Mouse (Mus musculus): ENCODE results near the gene Lrrc29. TPM values are rescaled to one million over a fixed set of nuclear protein-coding genes. Genes with fewer than 3 reads are reported as not detected.

The Lrrc29 gene
- polyA plus RNA-seq, 2 experiments, result 1.9 to 3.2 TPM

- no peak for TF ChIP-seq POLR2A (IDR thresholded peaks at IDR 0.05; ENCODE audit: borderline replicate concordance, extremely low read depth, insufficient read depth, insufficient read length)
- Histone ChIP-seq H3K9ac (ENCODE audit: low read depth, low read length, severe bottlenecking) (no peak overlapping the region), H3K4me3 (replicated peaks; ENCODE audit: low read length) (no peak overlapping the region), H3K27me3 (ENCODE audit: control insufficient read depth, insufficient read depth, low read length) (no peaks in the 10 kb centered on the region), H3K27ac (replicated peaks; ENCODE audit: low read depth, low read length) (no peak overlapping the region), H3K36me3 (ENCODE audit: control insufficient read depth, insufficient read depth, low read length) (peaks cover 28% of the 10 kb centered on the region), H3K4me2 (replicated peaks; ENCODE audit: low read depth, low read length, severe bottlenecking) (no peak overlapping the region), H3K9me3 (ENCODE audit: control insufficient read depth, low read length) (no peaks in the 10 kb centered on the region), H3K4me1 (ENCODE audit: control insufficient read depth, insufficient read depth, low read length) (no peaks in the 10 kb centered on the region)
- ATAC-seq (ENCODE audit: low FRiP score, low read depth) (peak; percentile 58), DNase-seq (ENCODE audit: low spot score) (peak; percentile 60)
- WGBS, result 62% methylated on average over 12 of the region's 12 CpGs
Observed at GRCm38 (mm10) chr8:105361751-105362702, 35.9 kb upstream of the Lrrc29 start.

GRCm38 (mm10) chr8:105359646-105360045, 33.6 kb upstream of the Lrrc29 start:
- no peaks in the 10 kb centered on the region for H3K9me3 ChIP-seq (ENCODE audit: control insufficient read depth, low read length)
- no peaks in the 10 kb centered on the region for H3K4me1 ChIP-seq (ENCODE audit: control insufficient read depth, insufficient read depth, low read length)
- peaks cover 42% of the 10 kb centered on the region for H3K36me3 ChIP-seq (ENCODE audit: control insufficient read depth, insufficient read depth, low read length)
- no peak for TF ChIP-seq POLR2A (IDR thresholded peaks at IDR 0.05; ENCODE audit: borderline replicate concordance, extremely low read depth, insufficient read depth, insufficient read length)
- no peaks in the 10 kb centered on the region for H3K27me3 ChIP-seq (ENCODE audit: control insufficient read depth, insufficient read depth, low read length)
- H3K27ac ChIP-seq (replicated peaks; ENCODE audit: low read depth, low read length), result no peak overlapping the region
- ATAC-seq (ENCODE audit: low FRiP score, low read depth), result no peak
- H3K9ac ChIP-seq (ENCODE audit: low read depth, low read length, severe bottlenecking), result no peak overlapping the region
- peak; percentile 71 for DNase-seq (ENCODE audit: low spot score)
- H3K4me3 ChIP-seq (replicated peaks; ENCODE audit: low read length), result no peak overlapping the region
- H3K4me2 ChIP-seq (replicated peaks; ENCODE audit: low read depth, low read length, severe bottlenecking), result no peak overlapping the region
- 36% methylated on average over 4 of the region's 4 CpGs for WGBS

DNA sequence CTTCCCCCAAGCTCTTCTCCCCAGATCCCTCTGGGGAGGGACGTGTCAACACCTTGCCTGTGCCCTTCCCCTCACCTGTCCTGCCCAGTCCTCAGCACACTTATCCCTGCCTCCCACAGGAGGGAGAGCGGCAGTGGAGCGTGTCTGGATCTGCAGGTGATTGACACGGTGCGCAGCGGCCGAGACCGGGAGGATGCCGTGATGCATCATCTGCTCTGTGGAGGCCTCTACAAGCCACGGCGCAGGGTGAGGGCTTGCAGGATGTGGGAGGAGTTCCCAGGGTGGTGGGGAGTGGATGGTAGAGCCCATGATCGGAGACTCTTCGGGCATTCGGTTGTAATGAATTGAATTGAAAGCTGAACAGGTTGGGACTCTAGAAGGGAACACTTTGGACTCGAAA, 33.1 kb upstream of the Lrrc29 start:
- Histone ChIP-seq H3K36me3 (ENCODE audit: control insufficient read depth, insufficient read depth, low read length) (peaks cover 37% of the 10 kb centered on the region), H3K4me1 (ENCODE audit: control insufficient read depth, insufficient read depth, low read length) (no peaks in the 10 kb centered on the region; the same call in 1 of the 2 replicates), H3K4me3 (replicated peaks; ENCODE audit: low read length) (no peak overlapping the region), H3K9me3 (ENCODE audit: control insufficient read depth, low read length) (no peaks in the 10 kb centered on the region), H3K27me3 (ENCODE audit: control insufficient read depth, insufficient read depth, low read length) (no peaks in the 10 kb centered on the region), H3K9ac (ENCODE audit: low read depth, low read length, severe bottlenecking) (no peak overlapping the region), H3K27ac (replicated peaks; ENCODE audit: low read depth, low read length) (no peak overlapping the region), H3K4me2 (replicated peaks; ENCODE audit: low read depth, low read length, severe bottlenecking) (no peak overlapping the region)
- DNase-seq (ENCODE audit: low spot score) (no peak), ATAC-seq (ENCODE audit: low FRiP score, low read depth) (no peak)
- WGBS, result 75% methylated on average over 15 of the region's 15 CpGs
- no peak for TF ChIP-seq POLR2A (IDR thresholded peaks at IDR 0.05; ENCODE audit: borderline replicate concordance, extremely low read depth, insufficient read depth, insufficient read length)

- no peak overlapping the region for H3K27ac ChIP-seq (replicated peaks; ENCODE audit: low read depth, low read length)
- ATAC-seq (ENCODE audit: low FRiP score, low read depth), result no peak
- H3K36me3 ChIP-seq (ENCODE audit: control insufficient read depth, insufficient read depth, low read length), result peaks cover 41% of the 10 kb centered on the region
Observed at GRCm38 (mm10) chr8:105356681-105357080, 30.6 kb upstream of the Lrrc29 start.

GRCm38 (mm10) chr8:105355179-105356024, 29.3 kb upstream of the Lrrc29 start:
- no peak for DNase-seq (ENCODE audit: low spot score)
- no peak for ATAC-seq (ENCODE audit: low FRiP score, low read depth)
- no peak overlapping the region for H3K9ac ChIP-seq (ENCODE audit: low read depth, low read length, severe bottlenecking)
- no peak overlapping the region for H3K4me3 ChIP-seq (replicated peaks; ENCODE audit: low read length)
- H3K36me3 ChIP-seq (ENCODE audit: control insufficient read depth, insufficient read depth, low read length), result peaks cover 41% of the 10 kb centered on the region
- no peak overlapping the region for H3K4me2 ChIP-seq (replicated peaks; ENCODE audit: low read depth, low read length, severe bottlenecking)
- H3K9me3 ChIP-seq (ENCODE audit: control insufficient read depth, low read length), result no peaks in the 10 kb centered on the region
- no peak overlapping the region for H3K27ac ChIP-seq (replicated peaks; ENCODE audit: low read depth, low read length)
- peaks cover 5% of the 10 kb centered on the region; the same call in 1 of the 2 replicates for H3K4me1 ChIP-seq (ENCODE audit: control insufficient read depth, insufficient read depth, low read length)
- WGBS, result 64% methylated on average over 26 of the region's 26 CpGs
- TF ChIP-seq POLR2A (IDR thresholded peaks at IDR 0.05; ENCODE audit: borderline replicate concordance, extremely low read depth, insufficient read depth, insufficient read length), result no peak
- H3K27me3 ChIP-seq (ENCODE audit: control insufficient read depth, insufficient read depth, low read length), result no peaks in the 10 kb centered on the region

More at GRCm38 (mm10) chr8:105356681-105357080, 30.6 kb upstream of the Lrrc29 start:
- Histone ChIP-seq H3K4me2 (replicated peaks; ENCODE audit: low read depth, low read length, severe bottlenecking) (no peak overlapping the region), H3K9me3 (ENCODE audit: control insufficient read depth, low read length) (no peaks in the 10 kb centered on the region), H3K4me1 (ENCODE audit: control insufficient read depth, insufficient read depth, low read length) (peaks cover 5% of the 10 kb centered on the region; the same call in 1 of the 2 replicates), H3K27me3 (ENCODE audit: control insufficient read depth, insufficient read depth, low read length) (no peaks in the 10 kb centered on the region), H3K9ac (ENCODE audit: low read depth, low read length, severe bottlenecking) (no peak overlapping the region), H3K4me3 (replicated peaks; ENCODE audit: low read length) (no peak overlapping the region)
- no peak for TF ChIP-seq POLR2A (IDR thresholded peaks at IDR 0.05; ENCODE audit: borderline replicate concordance, extremely low read depth, insufficient read depth, insufficient read length)
- no peak for DNase-seq (ENCODE audit: low spot score)
- WGBS, result 91% methylated on average over 14 of the region's 14 CpGs

Data from limb, embryonic 14.5 days (tissue).